Mouse (Mus musculus): ENCODE measurements around the gene Hdac9.

Hdac9 gene

DNA sequence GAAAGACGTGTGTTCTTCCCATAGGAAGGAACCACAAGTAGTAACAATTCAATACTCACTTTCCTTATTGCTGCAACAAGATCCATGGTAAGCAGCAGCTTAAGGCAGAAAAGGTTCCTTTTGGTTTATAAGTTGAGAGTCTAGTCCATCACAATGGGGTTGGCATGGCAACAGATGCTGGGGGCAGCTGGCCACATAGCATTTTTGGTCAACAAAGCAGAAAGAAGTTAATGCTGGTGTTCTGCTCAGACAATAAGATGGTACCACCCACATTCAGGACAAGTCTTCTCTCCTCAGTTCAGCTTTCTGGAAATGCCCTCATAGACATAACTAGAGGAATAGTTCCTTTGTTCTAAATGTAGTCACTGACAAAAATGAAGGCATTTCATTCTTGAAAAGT is at the start of gene Hdac9:
TSS of gene Hdac9 (minus strand) at position 101 of the 400 bp plus-strand sequence.
- no peak for DNase-seq (ENCODE audit: low spot score in 2 of 2)

DNA sequence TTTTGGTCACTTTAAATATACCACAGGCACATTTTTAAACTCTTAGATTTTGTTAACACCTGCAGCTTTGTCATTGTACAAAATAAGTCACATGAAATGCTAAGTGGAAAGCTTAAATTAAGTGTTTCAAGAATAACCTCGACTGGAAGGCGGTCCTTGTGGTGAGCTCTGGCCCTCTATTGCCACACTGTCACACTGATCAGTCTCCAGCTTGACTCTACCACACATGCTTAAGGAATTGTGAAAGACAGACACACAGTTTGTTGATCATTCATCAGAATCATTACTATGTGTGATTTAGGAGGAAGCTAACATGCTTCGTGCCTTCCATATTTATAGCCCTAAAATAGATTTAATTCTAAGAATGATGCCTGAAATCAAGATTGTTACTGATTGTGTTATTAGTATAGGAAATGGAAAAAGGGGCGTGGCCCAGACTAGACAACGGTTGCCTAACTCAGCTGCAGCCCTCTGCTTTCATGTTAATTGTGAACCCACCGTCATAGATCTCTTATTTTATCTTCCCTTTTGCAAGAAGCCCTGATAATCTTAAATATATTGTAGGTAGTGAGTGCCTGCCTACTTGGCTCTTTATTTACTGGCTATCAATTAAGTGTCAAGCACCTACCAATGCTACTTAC is 32.3 kb upstream of the Hdac9 start:
- no peak for DNase-seq (ENCODE audit: low spot score in 2 of 2)

DNA sequence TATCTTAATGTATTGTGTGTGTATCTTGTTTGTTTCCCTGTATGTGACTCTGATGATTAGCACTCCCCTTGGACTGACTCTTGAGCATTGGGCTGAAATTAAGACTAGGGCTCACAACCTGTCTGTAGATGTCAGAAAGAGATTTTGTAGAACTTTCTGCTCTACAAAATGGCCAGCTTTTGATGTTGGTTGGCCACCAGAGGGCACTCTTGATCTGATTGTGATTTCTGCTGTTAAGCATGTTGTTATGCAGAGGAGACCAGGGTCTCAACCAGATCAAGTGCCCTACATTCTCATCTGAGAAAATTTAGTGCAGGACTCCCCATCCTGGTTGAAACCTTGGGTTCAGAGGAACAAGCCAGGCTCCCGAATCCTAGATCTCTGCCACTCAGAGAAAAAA is 21.0 kb upstream of the Hdac9 start:
- DNase-seq (ENCODE audit: low spot score in 2 of 2): no peak

DNA sequence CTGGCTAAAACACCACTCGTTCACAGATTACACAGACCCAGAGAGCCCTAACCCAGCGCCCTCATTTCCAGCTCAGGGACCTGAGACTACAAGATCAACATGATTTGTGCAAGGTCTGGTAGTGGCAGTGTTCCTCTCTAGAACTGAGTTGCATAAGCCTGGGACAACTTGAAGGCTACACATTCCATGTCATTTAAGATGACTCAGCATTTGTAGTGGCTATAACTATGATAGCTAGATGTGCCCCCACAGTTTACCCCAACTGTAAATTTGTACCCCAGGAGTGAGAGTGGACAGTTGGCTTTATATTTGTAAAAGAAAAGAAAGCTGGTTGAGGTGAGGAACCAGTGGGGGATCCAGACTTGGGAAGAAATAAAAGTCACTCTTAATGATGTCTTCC is 8.9 kb downstream of the Hdac9 start:
- no peak for DNase-seq (ENCODE audit: low spot score in 2 of 2)

DNA sequence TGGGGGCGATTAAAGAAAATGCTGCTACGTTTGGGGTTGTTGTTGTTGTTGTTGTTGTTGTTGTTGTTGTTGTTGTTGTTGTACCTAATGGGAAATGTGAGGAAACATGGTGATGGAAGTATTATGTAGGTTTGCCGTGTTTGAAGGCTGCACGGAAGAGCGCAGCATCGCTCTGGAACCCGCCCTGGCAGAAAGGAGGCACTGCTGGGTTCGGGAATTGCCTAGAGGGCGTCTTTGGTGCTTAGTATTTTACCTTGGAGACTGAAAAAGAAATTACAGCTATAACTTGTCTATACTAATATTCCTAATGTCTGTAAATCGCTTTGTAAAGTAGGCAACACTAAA is 9.4 kb downstream of the Hdac9 start:
- peak in 1 of 2 experiments; percentile 21 for DNase-seq (ENCODE audit: low spot score in 2 of 2)

DNA sequence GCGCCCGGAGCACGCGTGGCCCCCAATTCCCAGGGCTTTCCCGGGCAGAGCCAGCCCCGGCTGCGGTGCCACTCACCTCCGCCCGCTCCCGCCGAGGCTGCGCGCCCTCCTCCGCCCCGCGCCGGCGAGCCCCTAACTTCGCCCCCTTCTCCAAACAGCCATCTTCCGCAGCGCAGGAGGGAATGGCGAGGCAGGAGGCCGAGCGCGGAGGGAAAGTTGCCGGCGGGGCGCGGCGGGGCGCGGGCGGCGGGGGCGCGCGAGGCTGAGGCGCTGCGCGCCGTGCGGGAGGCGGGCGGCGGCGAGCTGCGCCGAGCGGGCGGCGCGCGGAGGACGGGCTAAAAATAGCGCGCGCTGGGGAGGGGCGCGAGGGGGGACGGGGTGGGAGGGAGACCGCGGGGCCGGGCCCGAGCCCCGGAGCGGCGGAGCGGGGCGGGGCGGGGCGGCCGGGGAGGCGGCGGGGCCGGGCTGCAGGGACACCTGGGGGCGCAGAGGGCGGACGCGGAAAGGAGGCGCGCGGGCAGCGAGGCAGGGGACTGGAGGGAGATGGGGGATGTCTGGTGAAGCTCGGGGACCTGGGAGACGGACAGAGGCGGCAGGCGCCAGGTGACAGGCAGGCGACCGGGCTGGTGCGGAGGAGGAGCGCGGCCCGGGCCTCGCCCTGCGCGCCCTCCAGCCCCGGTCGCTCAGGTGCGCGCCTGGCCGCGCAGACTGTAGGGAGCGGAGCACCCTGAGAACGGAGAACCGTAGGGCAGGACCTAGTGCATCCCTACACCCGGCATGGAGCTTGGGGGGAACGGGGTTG is 10.0 kb downstream of the Hdac9 start:
- DNase-seq (ENCODE audit: low spot score in 2 of 2): peak; percentile 35 to 43

DNA sequence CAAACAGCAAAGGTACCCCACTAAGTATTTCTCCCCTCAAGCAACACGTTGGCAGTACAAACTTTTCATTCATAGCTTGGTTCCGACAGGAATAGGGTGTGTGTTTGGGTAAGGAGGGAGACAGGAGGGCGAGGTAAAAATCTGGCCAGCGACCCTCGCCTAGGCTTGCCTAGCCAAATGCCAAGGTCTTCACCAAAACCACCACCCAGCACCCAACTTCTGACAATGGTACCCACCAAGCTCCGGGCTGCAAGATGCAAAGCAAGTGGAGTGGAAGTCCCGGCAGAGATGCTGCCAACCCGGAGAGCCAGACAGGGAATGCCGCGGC is 10.6 kb downstream of the Hdac9 start:
- DNase-seq (ENCODE audit: low spot score in 2 of 2): peak in 1 of 2 experiments; percentile 40

DNA sequence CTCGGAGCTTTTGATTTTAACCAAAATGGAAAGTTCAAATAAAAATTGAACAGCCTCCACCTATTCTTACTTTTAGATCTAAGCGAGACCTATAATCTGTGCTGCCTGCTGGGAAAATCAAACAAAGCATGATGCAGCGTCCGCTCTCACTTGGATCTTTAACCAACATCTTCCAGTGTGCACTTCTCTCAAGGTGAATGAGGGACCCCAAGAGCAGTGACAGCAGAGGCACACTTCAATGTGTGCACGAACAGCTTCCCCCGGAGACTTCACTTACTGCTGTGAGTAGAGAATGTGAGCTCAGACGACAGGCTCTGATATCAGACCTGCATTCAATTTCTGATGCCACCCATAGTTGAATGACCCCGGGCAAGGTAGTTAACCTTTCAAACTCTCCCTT is 16.7 kb downstream of the Hdac9 start:
- DNase-seq (ENCODE audit: low spot score in 2 of 2): no peak

DNA sequence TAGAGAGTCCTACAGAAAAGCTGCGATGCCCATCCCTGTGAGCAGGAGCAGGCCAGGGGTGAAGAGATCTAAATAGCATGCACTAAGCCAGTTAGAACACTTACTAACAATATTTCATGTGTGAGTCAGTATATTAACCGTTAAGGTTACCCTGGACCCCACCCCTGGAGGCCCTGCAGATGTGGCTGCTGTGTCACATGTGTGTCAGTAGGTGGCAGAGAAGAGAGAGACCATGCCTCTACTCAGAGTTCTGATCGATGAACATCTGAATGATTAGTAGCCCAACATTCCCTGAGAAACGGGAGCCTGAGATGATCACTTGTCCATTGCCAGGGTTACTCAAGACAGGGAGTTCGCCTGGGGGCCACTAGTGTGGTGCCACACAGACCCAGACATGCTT is 22.0 kb downstream of the Hdac9 start:
- DNase-seq (ENCODE audit: low spot score in 2 of 2): no peak

DNA sequence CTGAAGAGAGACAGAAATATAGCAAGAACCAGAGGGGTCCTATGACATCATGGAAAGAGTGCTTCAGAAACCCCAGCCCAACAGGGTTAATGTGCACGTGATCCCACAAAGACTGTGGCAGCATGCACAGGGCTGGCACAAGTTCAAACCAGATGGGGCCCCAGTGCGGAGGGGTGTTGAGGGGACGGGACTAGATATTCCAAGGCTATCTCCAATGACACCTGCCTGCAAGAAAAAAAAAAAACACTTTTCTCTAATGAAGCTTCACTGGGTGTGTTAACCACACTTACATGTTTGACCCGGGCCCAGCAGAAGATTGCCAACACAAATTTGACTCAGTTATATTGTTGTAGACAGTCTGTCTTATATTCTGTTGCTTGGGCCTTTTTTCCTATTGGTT is 28.2 kb downstream of the Hdac9 start:
- no peak for DNase-seq (ENCODE audit: low spot score in 2 of 2)

DNA sequence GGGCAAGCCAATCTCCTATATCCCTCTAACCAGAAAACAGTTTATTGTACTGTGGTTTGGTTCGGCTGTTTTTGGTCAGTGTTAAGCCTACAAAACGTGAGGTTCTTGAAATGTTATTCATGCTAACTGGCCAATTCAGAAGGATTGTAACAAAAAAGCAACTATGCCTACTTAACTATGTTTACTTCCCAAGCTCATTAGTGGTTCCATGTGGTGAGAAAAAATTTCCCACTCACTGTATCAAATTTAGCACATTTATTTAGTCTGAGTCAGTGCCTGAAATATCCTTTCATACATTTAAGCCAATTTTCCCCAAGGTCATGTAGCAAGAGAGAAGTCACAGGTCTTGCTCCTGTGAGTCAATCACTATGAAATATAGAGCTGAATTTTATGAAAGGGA is 42.0 kb downstream of the Hdac9 start:
- no peak for DNase-seq (ENCODE audit: low spot score in 2 of 2)

DNA sequence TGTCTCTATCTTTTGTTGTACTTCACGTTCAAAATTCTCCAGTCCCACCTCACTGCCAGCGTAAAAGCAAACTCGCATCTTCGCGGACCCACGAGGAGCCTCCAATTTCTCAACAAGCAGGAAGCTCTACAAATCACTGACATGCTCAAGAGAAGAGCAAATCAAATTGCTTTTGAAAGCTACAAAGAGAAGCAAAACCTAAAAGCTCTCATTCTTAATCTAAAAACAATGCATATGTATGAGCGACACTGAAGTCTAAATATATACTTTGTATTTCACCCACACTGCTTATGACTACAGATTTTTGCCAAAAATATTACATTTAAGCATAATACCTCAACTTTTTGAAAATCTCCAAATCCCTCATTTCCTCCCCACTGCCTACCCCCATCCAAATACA is 45.9 kb downstream of the Hdac9 start:
- DNase-seq (ENCODE audit: low spot score in 2 of 2): peak in 1 of 2 experiments; percentile 11

DNA sequence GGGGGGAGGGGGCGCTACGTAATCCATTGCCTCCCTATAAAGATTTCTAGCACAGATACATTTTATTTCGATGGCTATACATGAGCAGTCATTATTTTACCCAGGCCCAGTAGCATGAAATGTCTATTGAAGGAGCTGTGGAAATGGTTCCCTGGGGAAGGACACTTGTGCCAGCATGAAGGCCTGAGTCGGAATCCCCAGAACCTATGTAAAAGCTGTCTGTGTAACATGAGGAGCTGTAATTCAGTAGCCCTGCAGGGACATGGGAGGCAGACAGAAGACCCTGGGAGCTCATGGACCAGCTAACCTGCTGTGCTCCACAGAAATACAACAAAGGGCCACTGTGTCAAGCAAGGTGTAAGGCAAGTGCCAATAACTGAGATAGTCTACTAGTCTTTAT is 75.7 kb downstream of the Hdac9 start:
- DNase-seq (ENCODE audit: low spot score in 2 of 2): no peak

DNA sequence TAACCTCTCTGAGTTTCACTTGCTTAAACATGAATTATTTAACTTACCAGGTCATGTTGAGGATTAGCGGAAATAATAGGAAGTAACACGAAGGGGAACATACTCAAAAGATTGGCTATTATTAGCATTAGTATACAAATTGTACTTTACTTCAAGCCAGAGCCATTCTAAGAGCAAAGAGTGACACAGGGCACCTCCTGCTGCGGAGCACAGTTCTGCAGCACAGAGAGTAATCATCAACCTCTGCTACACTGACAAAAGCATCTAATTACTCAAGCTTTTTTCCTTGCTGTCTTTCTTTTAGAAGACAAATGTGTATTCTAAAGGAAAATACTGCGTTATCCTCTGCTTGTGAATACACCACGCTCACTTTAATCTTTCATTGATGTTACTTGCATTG is 79.6 kb downstream of the Hdac9 start:
- no peak for DNase-seq (ENCODE audit: low spot score in 2 of 2)

DNA sequence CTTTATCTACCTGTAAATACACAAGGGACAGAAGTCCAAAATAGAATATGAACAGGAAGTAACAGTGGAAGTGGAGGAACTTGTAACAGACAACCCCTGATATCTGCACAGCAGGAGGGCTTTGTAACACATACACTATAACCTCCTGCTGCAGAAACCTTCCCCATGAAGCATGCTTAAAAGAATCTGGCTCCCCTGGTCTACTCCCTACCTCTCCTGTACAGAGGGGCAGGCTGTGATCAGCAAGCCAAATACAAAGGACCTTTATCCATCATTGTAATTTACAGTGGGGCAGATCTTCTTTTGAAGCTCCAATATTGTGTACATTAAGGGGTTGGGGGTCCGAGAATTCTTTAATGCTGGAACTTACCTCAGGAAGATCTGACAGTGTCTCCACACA is 80.0 kb downstream of the Hdac9 start:
- DNase-seq (ENCODE audit: low spot score in 2 of 2): no peak

DNA sequence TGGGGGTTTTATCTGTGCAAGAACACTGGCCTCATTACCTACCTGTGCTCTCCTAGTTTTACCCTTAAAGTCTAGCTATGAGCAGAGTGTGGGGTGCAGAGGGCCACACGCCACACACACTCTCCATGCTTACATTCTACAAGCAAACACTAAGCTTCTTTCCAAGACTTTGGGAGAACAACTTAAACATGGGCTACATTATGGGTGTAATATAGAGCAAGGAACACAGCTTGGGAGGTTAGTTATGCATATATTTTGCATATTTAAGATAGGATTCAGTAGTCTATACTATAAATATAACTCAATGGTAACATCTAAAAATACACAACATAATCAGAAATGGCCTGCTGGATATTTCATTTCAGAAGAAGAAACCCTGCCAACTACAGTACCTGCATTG is 80.8 kb downstream of the Hdac9 start:
- DNase-seq (ENCODE audit: low spot score in 2 of 2): no peak

DNA sequence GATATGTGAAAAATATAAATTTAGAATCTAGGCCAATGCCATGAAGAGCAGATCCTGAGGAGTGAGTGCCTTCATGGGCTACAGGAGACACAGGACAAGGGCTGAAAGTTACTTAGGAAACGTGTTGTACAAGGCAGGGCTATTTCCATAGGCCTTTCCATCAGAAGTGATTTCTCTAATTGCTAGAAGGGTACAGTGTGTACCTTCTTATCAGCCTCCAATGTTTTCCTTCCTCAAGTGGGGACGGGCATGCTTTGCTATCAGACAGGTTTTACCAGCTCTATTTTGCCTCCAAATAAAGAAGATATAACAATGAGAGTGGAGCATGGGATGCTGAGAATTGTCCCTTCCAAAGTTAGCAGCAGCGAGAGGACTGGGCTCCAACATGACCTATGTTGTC is 81.4 kb downstream of the Hdac9 start:
- DNase-seq (ENCODE audit: low spot score in 2 of 2): no peak

DNA sequence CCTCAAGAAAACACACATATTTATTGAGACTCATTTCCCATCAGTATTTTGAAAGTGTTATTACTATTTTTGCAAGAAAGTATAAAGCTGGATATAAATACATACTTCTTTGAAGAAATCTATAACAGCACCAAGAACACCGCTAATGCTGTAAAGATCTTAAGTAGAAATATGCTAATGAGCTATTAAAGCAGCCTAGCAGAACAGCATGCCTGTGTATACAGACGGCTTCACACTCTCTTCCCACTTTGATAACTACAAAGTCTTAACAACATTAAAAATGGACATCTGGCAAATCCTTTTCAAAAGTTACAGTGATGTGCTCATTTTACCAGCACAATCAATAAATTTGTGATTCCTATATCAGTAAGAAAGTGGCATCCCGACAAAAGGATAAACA is 88.2 kb downstream of the Hdac9 start:
- DNase-seq (ENCODE audit: low spot score in 2 of 2): no peak

DNA sequence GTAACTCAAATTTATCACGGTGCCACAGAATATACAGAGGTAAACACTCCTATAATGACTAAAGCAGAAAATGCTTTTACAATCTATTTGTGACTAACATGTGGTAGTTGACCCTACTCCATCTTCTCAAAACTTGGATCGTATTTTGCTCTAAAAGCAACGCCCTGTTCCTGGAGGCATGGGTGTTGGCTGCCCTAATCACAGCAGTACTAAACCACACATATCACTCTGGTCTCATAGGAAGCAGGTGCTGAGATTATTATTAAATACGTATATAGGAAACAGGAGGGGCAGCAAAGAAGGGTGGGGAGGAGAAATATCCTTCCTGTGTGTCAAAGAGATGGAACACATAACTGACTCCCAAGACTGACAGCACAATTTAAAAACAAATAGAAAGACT is 90.0 kb downstream of the Hdac9 start:
- no peak for DNase-seq (ENCODE audit: low spot score in 2 of 2)

DNA sequence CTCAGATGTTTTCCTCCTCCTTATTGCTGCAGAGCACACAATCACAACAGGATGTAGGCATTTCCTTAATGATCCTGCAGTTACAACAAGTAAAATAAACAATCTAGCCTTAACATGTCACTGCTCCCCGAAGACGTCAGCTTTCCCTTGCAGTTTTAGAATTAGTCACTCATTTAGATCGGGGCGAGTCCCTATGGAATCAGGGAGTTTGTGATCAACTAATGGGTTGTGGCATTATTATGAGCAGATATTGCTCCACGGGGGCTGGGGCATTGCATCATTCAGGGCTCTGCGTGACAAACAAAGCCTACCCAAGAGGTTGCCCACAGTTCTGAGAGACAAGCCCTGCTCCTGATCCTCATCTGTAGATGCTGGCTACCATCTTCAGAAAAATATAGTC is 96.7 kb downstream of the Hdac9 start:
- DNase-seq (ENCODE audit: low spot score in 2 of 2): no peak

DNA sequence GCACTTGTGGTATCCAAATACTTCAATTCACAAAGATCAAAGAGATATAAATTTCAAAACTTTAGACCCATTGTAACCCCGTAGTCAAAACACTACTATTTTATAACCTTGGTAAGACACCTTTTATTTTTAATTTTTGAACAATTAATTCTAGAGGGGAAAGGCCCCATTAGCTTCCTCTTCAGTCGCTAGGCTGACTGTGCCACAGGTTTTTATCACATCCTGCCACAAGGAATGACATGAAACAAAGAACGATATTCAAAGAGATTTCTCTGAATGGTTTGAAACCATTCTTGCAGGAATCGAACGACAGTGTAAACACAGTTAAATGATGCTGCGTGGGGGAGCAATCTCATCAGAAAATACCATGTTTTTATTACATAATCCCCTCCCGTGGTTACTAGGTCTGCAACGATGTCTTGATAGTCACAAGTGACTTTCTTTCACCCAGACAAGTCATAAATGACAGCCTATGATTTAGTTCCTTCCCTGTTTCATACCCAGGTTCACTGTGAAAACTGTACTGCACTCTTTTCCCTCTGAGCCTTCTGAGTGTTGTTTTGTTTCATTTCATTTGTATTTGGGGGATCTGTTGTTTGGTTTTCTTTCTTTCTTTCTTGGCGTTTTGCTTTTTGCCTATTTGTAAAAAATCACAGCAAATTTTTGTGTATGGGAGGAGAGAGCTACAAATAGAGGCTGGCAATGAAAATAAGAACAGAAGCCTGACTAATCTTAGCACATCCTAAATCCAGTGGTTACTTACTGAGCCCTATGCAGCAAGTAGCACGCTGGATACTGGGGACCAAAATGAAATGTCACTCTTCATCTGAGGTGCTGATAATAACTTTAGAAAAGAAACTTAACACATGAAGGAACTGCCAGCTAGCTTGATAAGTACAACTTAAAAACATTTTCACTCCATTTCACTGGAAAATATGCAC is 105.0 kb downstream of the Hdac9 start:
- no peak for DNase-seq (ENCODE audit: low spot score in 2 of 2)

DNA sequence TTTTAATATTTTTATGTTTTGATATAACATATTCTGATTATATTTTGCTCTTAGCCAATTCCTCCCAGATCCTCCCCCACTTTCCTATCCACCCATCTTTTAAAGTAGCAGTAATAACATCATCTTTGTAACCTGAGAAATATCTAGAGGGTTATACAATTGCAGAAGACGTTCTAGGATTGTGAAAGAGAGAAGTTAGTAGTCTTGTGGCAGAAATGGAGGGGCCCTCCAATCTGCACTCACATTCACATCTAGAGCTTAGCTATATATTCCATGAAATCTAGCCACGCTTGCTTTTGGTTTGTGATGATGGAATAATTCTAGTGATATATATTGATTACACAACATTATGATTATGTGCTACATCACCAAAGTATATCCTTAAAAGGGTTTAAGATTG is 106.7 kb downstream of the Hdac9 start:
- DNase-seq (ENCODE audit: low spot score in 2 of 2): no peak

DNA sequence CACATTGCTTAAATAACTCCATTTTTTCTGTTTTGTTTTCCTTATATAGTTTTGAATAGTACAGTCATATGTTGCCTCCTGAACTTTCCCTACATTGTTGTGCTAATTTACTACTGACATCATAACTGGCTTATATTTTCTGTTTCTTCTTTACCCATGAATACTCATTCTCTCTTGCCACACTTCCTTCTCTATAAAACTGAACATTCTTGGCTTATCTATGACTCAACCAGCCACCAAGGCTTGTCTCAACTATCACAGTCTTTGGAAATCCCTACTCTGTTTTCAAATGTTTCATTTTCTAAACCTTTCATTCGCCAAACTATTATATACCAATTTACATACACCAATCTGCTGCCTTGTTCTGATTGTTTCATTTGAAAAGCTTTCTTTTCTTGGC is 108.7 kb downstream of the Hdac9 start:
- DNase-seq (ENCODE audit: low spot score in 2 of 2): no peak

All from frontal cortex, postnatal 36 days (tissue).